Mouse (Mus musculus): ENCODE measurements around the gene Myh2. TPM values are rescaled to one million over a fixed set of nuclear protein-coding genes. Genes with fewer than 3 reads are reported as not detected.

Myh2 gene
- polyA plus RNA-seq, 1 experiment from 2014 or later, result 0.44 TPM

Other genes starting within 250 kb of the Myh2 start
- gene Tmem238l, start 214.4 kb upstream of the Myh2 start, polyA plus RNA-seq (2015; fragmentation: Nextera tagmentation; extraction: Ambion mirVana), result 0.21 and 0.37 TPM in 2 replicates
- 1.9 and 2.2 TPM in 2 replicates for gene Tmem220, start 145.9 kb upstream of the Myh2 start, polyA plus RNA-seq (2015; fragmentation: Nextera tagmentation; extraction: Ambion mirVana)
- gene Adprm, start 118.4 kb upstream of the Myh2 start, polyA plus RNA-seq (2015; fragmentation: Nextera tagmentation; extraction: Ambion mirVana), result 33.9 and 35.4 TPM in 2 replicates
- 16.7 and 17.0 TPM in 2 replicates for gene Sco1, start 118.4 kb upstream of the Myh2 start, polyA plus RNA-seq (2015; fragmentation: Nextera tagmentation; extraction: Ambion mirVana)
- gene Myh3, start 92.7 kb upstream of the Myh2 start, polyA plus RNA-seq (2015; fragmentation: Nextera tagmentation; extraction: Ambion mirVana), result 150 and 219 TPM in 2 replicates
- gene Myh1, start 29.0 kb downstream of the Myh2 start, polyA plus RNA-seq (2015; fragmentation: Nextera tagmentation; extraction: Ambion mirVana), result 0.75 and 1.0 TPM in 2 replicates
- 0.18 and 0.20 TPM in 2 replicates for gene Myh4, start 67.0 kb downstream of the Myh2 start, polyA plus RNA-seq (2015; fragmentation: Nextera tagmentation; extraction: Ambion mirVana)
- 55.8 and 79.6 TPM in 2 replicates for gene Myh8, start 106.1 kb downstream of the Myh2 start, polyA plus RNA-seq (2015; fragmentation: Nextera tagmentation; extraction: Ambion mirVana)
- 0.08 and 0.11 TPM in 2 replicates for gene Myh13, start 150.6 kb downstream of the Myh2 start, polyA plus RNA-seq (2015; fragmentation: Nextera tagmentation; extraction: Ambion mirVana)